Mouse (Mus musculus) urinary bladder, postnatal 25 days (tissue): ENCODE data around the gene Gm21969.

Experiments
- DNase-seq: peaks from one replicate; pipeline ENCODE4 v3.0.0; 2022; ENCODE audit warnings: low spot score

Gm21969 gene

GRCm38 (mm10) chr4:139585713-139586112 is 17.3 kb upstream of the Gm21969 start:
- DNase-seq, result no peak

- no peak for DNase-seq
Observed at GRCm38 (mm10) chr4:139587370-139587769, 15.6 kb upstream of the Gm21969 start.

- DNase-seq, result no peak
Observed at GRCm38 (mm10) chr4:139587773-139588172, 15.2 kb upstream of the Gm21969 start.

- no peak for DNase-seq
Observed at GRCm38 (mm10) chr4:139589351-139590027, 13.5 kb upstream of the Gm21969 start.

GRCm38 (mm10) chr4:139590446-139590845 is 12.5 kb upstream of the Gm21969 start:
- no peak for DNase-seq

GRCm38 (mm10) chr4:139592895-139593294 is 10.1 kb upstream of the Gm21969 start:
- DNase-seq, result no peak

GRCm38 (mm10) chr4:139593383-139593782 is 9.6 kb upstream of the Gm21969 start:
- no peak for DNase-seq

GRCm38 (mm10) chr4:139594062-139594461 is 8.9 kb upstream of the Gm21969 start:
- DNase-seq, result no peak

- DNase-seq, result no peak
Observed at GRCm38 (mm10) chr4:139596715-139597114, 6.3 kb upstream of the Gm21969 start.

GRCm38 (mm10) chr4:139597286-139598284 is 5.4 kb upstream of the Gm21969 start:
- no peak for DNase-seq

- DNase-seq, result no peak
Observed at GRCm38 (mm10) chr4:139598356-139598755, 4.6 kb upstream of the Gm21969 start.

- peak; percentile 84 for DNase-seq
Observed at GRCm38 (mm10) chr4:139598950-139599518, 4.0 kb upstream of the Gm21969 start.

- no peak for DNase-seq
Observed at GRCm38 (mm10) chr4:139601519-139602356, 1.2 kb upstream of the Gm21969 start.

GRCm38 (mm10) chr4:139605216-139605615 is 2.2 kb downstream of the Gm21969 start:
- DNase-seq, result no peak

GRCm38 (mm10) chr4:139606732-139607131 is 3.7 kb downstream of the Gm21969 start:
- no peak for DNase-seq

GRCm38 (mm10) chr4:139608975-139609374 is 6.0 kb downstream of the Gm21969 start:
- no peak for DNase-seq

GRCm38 (mm10) chr4:139610954-139611353 is 8.0 kb downstream of the Gm21969 start:
- no peak for DNase-seq

GRCm38 (mm10) chr4:139611542-139611953 is 8.6 kb downstream of the Gm21969 start:
- peak; percentile 85 for DNase-seq

- no peak for DNase-seq
Observed at GRCm38 (mm10) chr4:139614524-139615260, 11.7 kb downstream of the Gm21969 start.

- no peak for DNase-seq
Observed at GRCm38 (mm10) chr4:139616276-139617000, 13.5 kb downstream of the Gm21969 start.
